In the genomic region with DNA sequence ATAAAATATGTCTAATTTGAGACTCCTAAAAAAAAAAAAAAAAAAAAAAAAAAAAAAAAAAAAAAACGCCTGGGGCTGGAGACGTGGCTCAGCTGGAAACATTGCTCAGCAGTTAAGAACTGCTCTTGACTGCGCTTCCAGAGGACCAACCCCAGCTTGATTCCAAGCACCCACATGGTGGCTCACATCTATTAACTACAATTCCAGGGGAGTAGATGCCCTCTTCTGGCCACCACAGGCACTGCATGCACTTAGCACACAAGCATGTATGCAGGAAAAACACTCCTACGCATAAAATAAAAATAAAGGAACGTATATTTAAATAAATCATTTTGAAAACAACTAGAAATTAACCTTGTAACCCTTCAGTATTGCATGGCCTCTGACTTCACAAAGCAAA, we compare ENCODE assay signal across 10 mouse cellular contexts.
DNase-seq lines count a peak whose midpoint lies in the region; ATAC-seq and TF ChIP-seq lines count a peak whose summit lies in the region.
"Had no signal": no experiment of that assay in that cellular context is flagged by ENCODE, and none has a peak within 500 bp of the region (broad histone marks: within the 10 kb centered on the region; RNA-seq: fewer than 3 reads in every experiment).

No protein-coding gene starts in this region.

- TF ChIP-seq EP300 in liver, embryonic 14.5 days (IDR thresholded peaks at IDR 0.05; ENCODE audit: low read depth), result no peak

- no peak overlapping the region for H3K4me3 ChIP-seq in liver, embryonic 14.5 days (ENCODE audit: insufficient read depth in 1 of 2, low read depth in 2 of 2, low read length in 2 of 2)
- H3K4me3 ChIP-seq: liver, embryonic 13.5 days had no signal

- CTCF ChIA-PET in Patski (lab: Charles Lee), result no interaction called here

- H3K9me3 ChIP-seq in liver, embryonic 14.5 days (ENCODE audit: control insufficient read depth, low read length), result no peaks in the 10 kb centered on the region
- H3K9me3 ChIP-seq: liver, embryonic 13.5 days had no signal

- in situ Hi-C loops in Patski (cut with MboI; ENCODE audit: low pct_unique_long_range_greater_than_20kb), result loop anchor here (10.0 kb wide), 2 partner anchors 100 to 240 kb away; no protein-coding TSS in a partner anchor

- no peak overlapping the region for H3K9ac ChIP-seq in liver, embryonic 14.5 days (replicated peaks)
- H3K9ac ChIP-seq: liver, embryonic 13.5 days had no signal

- H3K27me3 ChIP-seq in Patski, result no peaks in the 10 kb centered on the region
- H3K27me3 ChIP-seq in liver, embryonic 14.5 days (ENCODE audit: control insufficient read depth, insufficient read depth, low read length), result no peaks in the 10 kb centered on the region
- H3K27me3 ChIP-seq: liver, embryonic 13.5 days had no signal

- no peak overlapping the region for H3K4me2 ChIP-seq in liver, embryonic 14.5 days (ENCODE audit: low read depth)
- H3K4me2 ChIP-seq: liver, embryonic 13.5 days had no signal

- no peak overlapping the region for H3K27ac ChIP-seq in liver, embryonic 14.5 days
- H3K27ac ChIP-seq: liver, embryonic 13.5 days had no signal

- peak; percentile 10 for DNase-seq in heart, postnatal 4 days
- no peak for DNase-seq in heart, adult 18-20 months
- peak; percentile 25 to 37 for DNase-seq in B cell, adult 2 months
- DNase-seq in Patski (ENCODE audit: low read depth, low spot score), result no peak
- no peak for DNase-seq in liver, embryonic 14.5 days (ENCODE audit: low read depth in 3 of 3, low spot score in 3 of 3)
- no peak for DNase-seq in right cerebral cortex, postnatal 36 days (ENCODE audit: low spot score in 2 of 2)
- DNase-seq in heart, adult 9 months (ENCODE audit: low spot score in 2 of 2), result no peak
- DNase-seq in right cerebral cortex, postnatal 25 days, result no peak
- DNase-seq: liver, embryonic 13.5 days had no signal

- H3K4me1 ChIP-seq in liver, embryonic 14.5 days (replicated peaks; ENCODE audit: control insufficient read depth in 2 of 2, insufficient read depth in 2 of 2, low read length in 1 of 2), result no peaks in the 10 kb centered on the region
- H3K4me1 ChIP-seq: liver, embryonic 13.5 days had no signal

- POLR2A ChIA-PET in Patski (lab: Charles Lee), result no interaction called here

- 75% methylated on average over 5 of the region's 5 CpGs for WGBS in liver, embryonic 14.5 days (ENCODE audit: insufficient replicate concordance)

- peak; percentile 75 for TF ChIP-seq CTCF in Patski (IDR thresholded peaks at IDR 0.05)
- TF ChIP-seq CTCF in liver, embryonic 14.5 days (IDR thresholded peaks at IDR 0.05; ENCODE audit: low read depth), result peak; percentile 62

- no peak for ATAC-seq in Patski
- ATAC-seq in liver, embryonic 14.5 days (ENCODE audit: insufficient read depth), result no peak
- ATAC-seq: inflammation-experienced regulatory T-cells, adult 6 months had no signal

- no peaks in the 10 kb centered on the region for H3K36me3 ChIP-seq in liver, embryonic 14.5 days (replicated peaks; ENCODE audit: control insufficient read depth, insufficient read depth, low read depth)
- H3K36me3 ChIP-seq: liver, embryonic 13.5 days had no signal

Comparison
In these comparisons a context has a peak if more than half of its experiments do, and no peak if none do; other contexts are left out.
1. DNase-seq: peak in heart, postnatal 4 days (single experiment) and B cell, adult 2 months (2 of 2); none in heart, adult 18-20 months (0 of 2), Patski (single experiment), liver, embryonic 14.5 days (0 of 3), right cerebral cortex, postnatal 36 days (0 of 2), heart, adult 9 months (0 of 2) and right cerebral cortex, postnatal 25 days (single experiment).